Mouse (Mus musculus) layer of hippocampus, postnatal 25 days (tissue): ENCODE measurements at regions not wholly inside any gene's neighbourhood (a gene's known extent, or its start where the extent isn't known, plus 50 kb on each side); places are given as distances from the start of the nearest gene placed in this dataset.

ENCODE experiments used
- DNase-seq, 2 experiments: peaks; one replicate each; pipeline ENCODE4 v3.0.0; 2022; ENCODE audit warnings: mixed read lengths in 2 of 2, low spot score in 1 of 2; ENCODE audit errors: extremely low spot score in 1 of 2

GRCm38 (mm10) chr16:51457166-51457565 is 573.9 kb upstream of the Cblb start:
- DNase-seq: no peak

- no peak for DNase-seq
These were observed 555.3 kb upstream of the Cblb start for GRCm38 (mm10) chr16:51475690-51476089.

DNA sequence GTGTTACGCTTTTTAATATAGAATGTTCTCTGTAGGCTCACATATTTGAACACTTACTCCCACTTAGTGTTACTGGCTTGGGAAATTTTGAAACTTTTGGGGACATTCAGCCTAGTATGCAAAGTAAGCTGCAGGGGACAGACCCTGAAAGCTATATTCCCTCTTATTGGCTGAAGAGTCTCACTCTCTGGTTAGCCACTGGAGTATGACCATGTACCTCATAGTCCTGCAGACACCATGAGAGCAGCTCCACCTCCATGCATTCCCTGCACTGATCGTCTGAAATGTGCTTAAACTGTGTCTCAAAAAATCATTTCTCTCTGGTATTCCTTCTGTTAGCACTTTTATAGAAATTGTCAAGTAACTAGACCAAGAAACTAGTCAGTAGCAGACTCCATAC is 534.9 kb upstream of the Cblb start:
- no peak for DNase-seq

GRCm38 (mm10) chr16:51497777-51498176 is 533.2 kb upstream of the Cblb start:
- DNase-seq: no peak

DNA sequence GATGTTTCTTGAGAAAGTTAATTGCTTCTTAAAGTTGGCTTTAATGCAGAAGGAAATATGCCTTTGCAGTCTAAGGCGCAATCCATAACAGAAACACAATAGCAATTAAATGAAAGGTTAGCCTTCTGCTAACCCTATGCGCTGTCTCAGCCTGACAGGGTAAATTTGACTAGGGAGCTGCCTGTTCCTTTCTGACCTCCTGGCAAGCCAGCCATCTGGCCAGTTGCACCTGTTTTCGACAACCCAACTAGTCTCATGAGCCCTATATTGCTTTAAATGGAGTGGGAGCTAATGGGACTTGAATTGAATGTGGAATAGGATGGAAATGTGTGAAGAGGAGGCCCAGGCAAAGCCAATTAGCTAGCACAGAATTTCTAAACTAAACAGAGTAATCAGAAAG is 513.9 kb upstream of the Cblb start:
- no peak for DNase-seq

DNA sequence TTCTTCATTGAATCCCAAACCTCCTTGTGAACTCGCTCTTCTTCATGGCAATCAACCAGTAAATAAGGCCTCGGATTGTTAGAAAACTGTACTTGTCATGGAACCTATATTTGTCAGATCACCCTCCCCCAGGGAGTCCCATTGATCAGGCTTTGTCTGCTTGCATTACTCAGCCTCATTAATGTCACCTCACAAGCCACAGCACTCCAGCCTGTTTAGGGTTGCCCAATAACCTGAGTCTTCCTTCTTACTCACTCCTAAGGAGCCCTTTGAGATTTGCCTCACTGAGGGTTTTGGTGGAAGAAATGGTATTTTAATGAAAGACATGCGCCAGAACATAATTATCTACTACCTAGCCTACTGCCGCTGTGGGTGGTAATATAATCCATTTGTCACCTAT is 510.3 kb upstream of the Cblb start:
- DNase-seq: no peak

GRCm38 (mm10) chr16:51521317-51522092 is 509.5 kb upstream of the Cblb start:
- no peak for DNase-seq

DNA sequence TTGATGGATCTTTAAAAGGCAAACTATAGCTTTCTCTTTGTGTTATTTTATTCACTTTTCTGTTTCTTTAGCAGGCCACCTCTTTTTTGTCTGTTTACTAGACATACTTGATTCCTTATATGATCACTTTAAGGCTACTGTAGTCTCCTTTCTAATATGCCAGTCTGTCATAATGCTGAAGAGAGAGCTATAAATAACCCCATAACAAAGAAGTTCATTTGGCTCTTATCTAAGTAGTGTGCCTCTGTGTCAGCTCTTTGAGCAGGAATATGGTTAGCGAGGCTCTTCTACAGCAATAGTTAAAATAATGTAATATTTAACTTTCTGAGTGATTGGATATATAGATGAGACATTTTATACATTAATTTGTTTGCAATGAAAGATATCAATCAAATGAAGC is 507.0 kb upstream of the Cblb start:
- no peak for DNase-seq

- DNase-seq: no peak
These were observed 498.5 kb upstream of the Cblb start for GRCm38 (mm10) chr16:51532496-51532895.

- DNase-seq: no peak
These were observed 487.3 kb upstream of the Cblb start for GRCm38 (mm10) chr16:51543769-51544168.

DNA sequence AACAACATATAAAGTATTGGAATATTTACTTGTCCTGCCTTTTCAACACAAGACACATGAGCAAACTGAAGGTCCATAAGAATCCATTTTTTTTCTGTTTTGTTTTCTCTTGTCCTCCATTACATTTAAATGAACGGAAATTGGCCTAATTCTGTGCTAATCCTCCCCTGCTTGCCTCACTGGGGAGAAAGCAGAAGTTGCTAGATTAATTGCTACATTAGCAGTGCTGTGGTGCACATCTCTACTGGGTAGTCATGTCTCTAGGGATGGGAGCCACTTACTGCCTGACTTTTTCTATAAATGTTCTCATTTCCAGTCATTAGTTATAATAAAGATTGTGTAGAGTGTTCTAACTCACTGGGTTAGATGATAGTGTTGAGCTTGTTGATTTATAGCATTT is 484.0 kb upstream of the Cblb start:
- no peak for DNase-seq

DNA sequence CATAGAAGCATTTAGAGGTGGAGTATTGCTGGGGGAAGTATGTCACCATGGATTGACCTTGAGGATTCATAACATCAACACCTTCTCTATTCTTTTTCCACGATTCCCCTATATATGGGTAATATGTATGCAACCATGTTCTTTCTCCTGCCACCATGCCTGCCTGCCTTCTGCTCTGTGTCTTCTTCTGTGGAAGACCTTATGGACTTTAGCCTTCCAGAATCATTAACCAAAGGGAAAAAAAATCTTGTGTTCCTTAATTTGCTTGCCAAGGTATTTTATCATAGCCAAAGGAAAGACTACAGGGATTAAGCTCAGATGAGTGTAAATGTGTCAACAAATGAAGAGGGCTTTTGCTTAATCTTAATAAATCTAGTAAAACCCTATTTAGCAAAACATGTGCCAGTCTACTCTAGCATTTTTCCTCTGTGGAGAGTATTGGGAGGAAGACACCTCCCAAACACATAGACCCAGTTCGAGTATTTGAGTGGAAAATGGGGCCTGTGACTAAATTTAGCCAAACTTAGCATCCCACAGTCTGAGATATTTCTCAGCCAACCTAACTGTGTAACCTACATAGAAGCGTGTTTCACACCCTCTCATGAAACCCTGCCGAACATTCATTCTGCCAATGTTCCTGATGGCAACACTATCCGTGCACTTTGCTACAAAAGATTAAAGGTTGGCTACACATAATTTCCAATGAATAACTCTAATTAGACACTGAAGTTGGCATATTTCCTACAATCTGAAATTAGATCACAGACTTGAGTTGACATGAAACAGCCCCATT is 468.0 kb upstream of the Cblb start:
- DNase-seq: no peak

- DNase-seq: no peak
These were observed 467.0 kb upstream of the Cblb start for GRCm38 (mm10) chr16:51564064-51564463.

DNA sequence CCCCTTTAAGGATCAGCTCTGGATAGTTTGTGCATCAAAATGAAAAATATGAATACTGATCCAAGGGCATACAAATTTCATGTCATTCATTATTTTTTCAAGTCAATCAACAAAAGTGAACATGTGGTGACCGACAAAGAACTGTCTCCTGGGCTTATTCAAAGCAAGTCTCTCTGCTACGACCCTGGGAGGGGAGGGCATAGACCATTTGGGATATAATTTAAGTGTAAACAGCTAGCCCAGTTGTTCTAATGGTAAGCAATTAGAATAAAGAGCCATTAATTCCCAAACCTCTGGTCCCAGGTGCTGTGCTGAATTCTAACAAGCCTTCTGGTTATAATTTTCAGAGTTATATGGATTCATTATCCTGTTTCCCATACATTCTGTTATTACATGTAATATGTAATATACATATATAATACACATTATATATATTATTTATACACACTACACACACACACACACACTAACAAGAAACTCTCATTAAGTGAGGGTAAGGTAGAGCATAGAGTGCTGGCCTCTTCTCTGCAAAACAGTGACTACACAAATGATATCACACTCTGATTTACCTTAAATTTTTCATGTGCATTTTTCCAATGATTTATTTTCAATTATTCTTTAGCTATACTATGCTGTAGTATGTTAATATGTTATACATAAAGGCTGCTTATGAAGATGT is 453.0 kb upstream of the Cblb start:
- no peak for DNase-seq

- no peak for DNase-seq
These were observed 450.5 kb upstream of the Cblb start for GRCm38 (mm10) chr16:51580525-51580924.

DNA sequence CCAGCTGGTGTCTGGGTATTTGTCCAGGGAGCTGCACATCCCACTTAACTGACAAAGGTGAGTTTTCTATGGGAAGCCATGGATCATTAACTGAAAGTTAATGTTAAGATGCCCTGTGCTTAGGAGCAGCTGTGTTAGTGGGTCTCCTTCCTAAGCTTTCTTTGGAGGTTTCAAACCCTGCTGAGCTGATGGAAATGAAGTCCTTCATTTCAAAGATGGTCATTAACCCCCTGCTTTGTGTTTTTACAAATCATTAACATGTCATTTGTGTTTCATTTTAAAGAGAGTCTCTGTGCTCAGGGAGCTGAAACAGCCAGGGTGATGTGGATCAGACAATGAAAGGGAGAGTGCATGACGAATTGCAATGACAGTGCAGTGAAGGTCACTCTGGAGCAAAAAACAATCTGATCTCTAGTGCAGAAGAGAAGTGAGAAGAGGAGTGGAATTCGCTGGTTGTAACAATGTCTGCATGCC is 441.1 kb upstream of the Cblb start:
- no peak for DNase-seq

DNA sequence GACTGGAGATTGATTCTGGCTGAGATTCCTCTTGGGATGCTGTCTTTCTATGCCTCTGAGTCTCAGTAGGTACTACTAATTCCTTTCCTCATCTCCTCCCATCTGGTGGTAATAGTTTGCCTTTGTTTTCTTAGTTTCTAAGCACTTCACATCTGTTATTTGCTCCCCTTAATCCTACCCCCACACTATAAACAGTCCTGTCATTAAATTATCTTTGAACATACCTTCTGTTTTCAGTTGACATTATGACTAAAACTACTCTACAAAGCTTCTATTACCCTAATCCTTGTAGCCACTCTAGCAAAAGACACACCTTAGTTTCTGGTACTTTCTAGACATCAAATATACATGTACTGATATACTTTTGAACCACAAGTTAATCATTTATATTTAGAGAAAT is 413.4 kb upstream of the Cblb start:
- no peak for DNase-seq

DNA sequence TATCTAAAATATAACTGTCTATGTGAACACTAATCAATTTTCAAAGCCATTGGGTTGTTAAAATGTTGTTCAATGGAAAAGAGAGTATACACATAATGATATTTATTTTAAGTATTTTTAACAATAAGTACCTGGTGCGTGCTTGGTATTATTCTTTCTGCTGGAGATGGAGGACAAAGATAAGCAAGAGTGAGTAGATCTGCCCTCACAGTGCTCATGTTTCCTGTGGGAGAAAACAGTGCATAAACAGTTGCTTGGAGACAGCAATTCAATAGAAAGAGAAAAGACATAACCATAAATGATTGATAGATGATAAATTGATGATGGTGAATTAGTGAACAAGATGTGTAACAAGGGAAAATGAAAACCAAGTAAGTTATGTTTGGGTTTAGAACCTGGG is 384.4 kb upstream of the Cblb start:
- no peak for DNase-seq

DNA sequence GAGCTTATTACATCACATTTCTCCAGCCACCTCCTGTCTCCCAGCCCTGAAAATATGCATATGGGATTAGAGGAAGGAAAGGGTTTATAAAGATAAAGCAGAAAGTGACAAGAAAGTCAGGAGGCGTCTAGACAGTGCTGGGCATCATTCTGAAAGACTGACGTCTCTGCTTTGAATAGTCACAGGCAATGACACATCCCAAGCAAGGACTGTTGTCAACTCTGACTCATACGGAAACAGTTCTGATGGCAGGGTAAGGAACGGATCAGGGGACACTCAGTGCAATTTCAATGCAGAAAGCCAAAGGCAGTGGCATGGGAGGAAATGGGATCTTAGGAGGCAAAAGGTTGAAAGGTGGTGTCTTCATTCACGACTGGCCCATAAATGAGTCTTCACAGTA is 380.9 kb upstream of the Cblb start:
- DNase-seq: no peak

GRCm38 (mm10) chr16:51650683-51651082 is 380.3 kb upstream of the Cblb start:
- DNase-seq: no peak

GRCm38 (mm10) chr16:51661693-51662092 is 369.3 kb upstream of the Cblb start:
- DNase-seq: no peak
